Mouse (Mus musculus) gastrocnemius, postnatal 36 days (tissue): ENCODE results near the gene Hnrnpa3. TPM values are rescaled to one million over a fixed set of nuclear protein-coding genes. Genes with fewer than 3 reads are reported as not detected.
"Not testable (repeated sequence)": the region's sequence is repeated elsewhere in the genome, so short reads cannot be mapped to it uniquely, and the experiment has no call there.

Experiments
- DNase-seq, 2 experiments: peaks; one replicate each; pipeline ENCODE4 v3.0.0; 2022
- intact Hi-C: fragments of 180-260 bp; cut with DNase I; formaldehyde crosslinking; loops from one replicate; pipeline ENCODE4 v1.15.1; 2025
- total RNA-seq, 2 experiments: library from RNA; stranded (reverse); gene quantifications; 2 replicates each; pipeline ENCODE4 v1.2.3; 2021

The Hnrnpa3 gene
- total RNA-seq, 2 experiments from 2014 or later = 96.6 to 134 TPM

- intact Hi-C loops = no loop called here
- DNase-seq = no peak
Observed at GRCm38 (mm10) chr2:75670446-75671336, 11.6 kb downstream of the Hnrnpa3 start.

- intact Hi-C loops = no loop called here
Observed at GRCm38 (mm10) chr2:75671337-75671660, 12.2 kb downstream of the Hnrnpa3 start.

GRCm38 (mm10) chr2:75672561-75672960, 13.5 kb downstream of the Hnrnpa3 start:
- no peak for DNase-seq
- intact Hi-C loops = no loop called here

More at GRCm38 (mm10) chr2:75671337-75671660, 12.2 kb downstream of the Hnrnpa3 start:
- DNase-seq = no peak

GRCm38 (mm10) chr2:75676567-75676966, 17.5 kb downstream of the Hnrnpa3 start:
- no peak for DNase-seq
- intact Hi-C loops = no loop called here

GRCm38 (mm10) chr2:75679947-75680346, 20.9 kb downstream of the Hnrnpa3 start:
- intact Hi-C loops = no loop called here
- no peak for DNase-seq

- no peak for DNase-seq
- intact Hi-C loops = no loop called here
Observed at GRCm38 (mm10) chr2:75681439-75681838, 22.4 kb downstream of the Hnrnpa3 start.

- peak in 1 of 2 experiments; percentile 42 for DNase-seq
- intact Hi-C loops = no loop called here
Observed at GRCm38 (mm10) chr2:75682978-75683709, 24.1 kb downstream of the Hnrnpa3 start.

GRCm38 (mm10) chr2:75684526-75684925, 25.5 kb downstream of the Hnrnpa3 start:
- intact Hi-C loops = loop anchor here (2.0 kb wide), 1 partner anchor 18 kb away; no protein-coding TSS in a partner anchor
- DNase-seq = no peak

GRCm38 (mm10) chr2:75685458-75685861, 26.4 kb downstream of the Hnrnpa3 start:
- intact Hi-C loops = loop anchor here (2.0 kb wide), 1 partner anchor 17 kb away; no protein-coding TSS in a partner anchor
- no peak for DNase-seq

- intact Hi-C loops = no loop called here
- no peak for DNase-seq
Observed at GRCm38 (mm10) chr2:75687040-75687749, 28.1 kb downstream of the Hnrnpa3 start.

GRCm38 (mm10) chr2:75688901-75689300, 29.8 kb downstream of the Hnrnpa3 start:
- intact Hi-C loops = no loop called here
- DNase-seq = no peak

- intact Hi-C loops = no loop called here
- no peak for DNase-seq
Observed at GRCm38 (mm10) chr2:75689482-75690158, 30.6 kb downstream of the Hnrnpa3 start.

GRCm38 (mm10) chr2:75690656-75691055, 31.6 kb downstream of the Hnrnpa3 start:
- intact Hi-C loops = no loop called here
- no peak for DNase-seq

- DNase-seq = no peak
- intact Hi-C loops = no loop called here
Observed at GRCm38 (mm10) chr2:75691316-75691715, 32.3 kb downstream of the Hnrnpa3 start.

- DNase-seq = no peak
- intact Hi-C loops = no loop called here
Observed at GRCm38 (mm10) chr2:75692369-75692768, 33.3 kb downstream of the Hnrnpa3 start.

- DNase-seq, intact Hi-C loops: not testable (repeated sequence)
Observed at GRCm38 (mm10) chr2:75694926-75695325, 35.9 kb downstream of the Hnrnpa3 start.

- intact Hi-C loops = no loop called here
- DNase-seq = no peak
Observed at GRCm38 (mm10) chr2:75695676-75696350, 36.8 kb downstream of the Hnrnpa3 start.

GRCm38 (mm10) chr2:75696371-75696770, 37.3 kb downstream of the Hnrnpa3 start:
- no peak for DNase-seq
- intact Hi-C loops = no loop called here

- no peak for DNase-seq
- intact Hi-C loops = no loop called here
Observed at GRCm38 (mm10) chr2:75697222-75697621, 38.2 kb downstream of the Hnrnpa3 start.

GRCm38 (mm10) chr2:75698007-75698406, 38.9 kb downstream of the Hnrnpa3 start:
- intact Hi-C loops = no loop called here

More at GRCm38 (mm10) chr2:75698007-75698406, 38.9 kb downstream of the Hnrnpa3 start:
- DNase-seq = no peak
